Mouse (Mus musculus): ENCODE measurements around the gene Skap1.

The Skap1 gene

GRCm38 (mm10) chr11:96560229-96560628, 95.8 kb downstream of the Skap1 start:
- no peak for DNase-seq (ENCODE audit: low read depth, low spot score)

GRCm38 (mm10) chr11:96564088-96564487, 99.7 kb downstream of the Skap1 start:
- DNase-seq (ENCODE audit: low read depth, low spot score), result no peak

- DNase-seq (ENCODE audit: low read depth, low spot score), result no peak
Observed at GRCm38 (mm10) chr11:96572515-96572914, 108.1 kb downstream of the Skap1 start.

- no peak for DNase-seq (ENCODE audit: low read depth, low spot score)
Observed at GRCm38 (mm10) chr11:96576491-96577427, 112.4 kb downstream of the Skap1 start.

- no peak for DNase-seq (ENCODE audit: low read depth, low spot score)
Observed at GRCm38 (mm10) chr11:96578551-96579283, 114.3 kb downstream of the Skap1 start.

GRCm38 (mm10) chr11:96581604-96582384, 117.4 kb downstream of the Skap1 start:
- DNase-seq (ENCODE audit: low read depth, low spot score), result no peak

- no peak for DNase-seq (ENCODE audit: low read depth, low spot score)
Observed at GRCm38 (mm10) chr11:96582595-96582994, 118.2 kb downstream of the Skap1 start.

GRCm38 (mm10) chr11:96589828-96590227, 125.4 kb downstream of the Skap1 start:
- no peak for DNase-seq (ENCODE audit: low read depth, low spot score)

GRCm38 (mm10) chr11:96595890-96596289, 131.5 kb downstream of the Skap1 start:
- no peak for DNase-seq (ENCODE audit: low read depth, low spot score)

GRCm38 (mm10) chr11:96596301-96596700, 131.9 kb downstream of the Skap1 start:
- DNase-seq (ENCODE audit: low read depth, low spot score), result no peak

GRCm38 (mm10) chr11:96602806-96603205, 138.4 kb downstream of the Skap1 start:
- DNase-seq (ENCODE audit: low read depth, low spot score), result no peak

GRCm38 (mm10) chr11:96604306-96604705, 139.9 kb downstream of the Skap1 start:
- no peak for DNase-seq (ENCODE audit: low read depth, low spot score)

GRCm38 (mm10) chr11:96604751-96605450, 140.5 kb downstream of the Skap1 start:
- no peak for DNase-seq (ENCODE audit: low read depth, low spot score)

GRCm38 (mm10) chr11:96605516-96605915, 141.1 kb downstream of the Skap1 start:
- no peak for DNase-seq (ENCODE audit: low read depth, low spot score)

- DNase-seq (ENCODE audit: low read depth, low spot score), result no peak
Observed at GRCm38 (mm10) chr11:96612596-96612995, 148.2 kb downstream of the Skap1 start.

- DNase-seq (ENCODE audit: low read depth, low spot score), result no peak
Observed at GRCm38 (mm10) chr11:96616792-96617191, 152.4 kb downstream of the Skap1 start.

GRCm38 (mm10) chr11:96618789-96619445, 154.5 kb downstream of the Skap1 start:
- DNase-seq (ENCODE audit: low read depth, low spot score), result no peak

GRCm38 (mm10) chr11:96619576-96619975, 155.2 kb downstream of the Skap1 start:
- DNase-seq (ENCODE audit: low read depth, low spot score), result no peak

- DNase-seq (ENCODE audit: low read depth, low spot score), result no peak
Observed at GRCm38 (mm10) chr11:96620006-96620405, 155.6 kb downstream of the Skap1 start.

GRCm38 (mm10) chr11:96620660-96621059, 156.3 kb downstream of the Skap1 start:
- DNase-seq (ENCODE audit: low read depth, low spot score), result no peak

- peak; percentile 16 for DNase-seq (ENCODE audit: low read depth, low spot score)
Observed at GRCm38 (mm10) chr11:96621167-96621566, 156.8 kb downstream of the Skap1 start.
